Mouse (Mus musculus) heart, adult 18-20 months (tissue): ENCODE measurements around the gene Gm4131. TPM values are rescaled to one million over a fixed set of nuclear protein-coding genes. Genes with fewer than 3 reads are reported as not detected.

ENCODE experiments used
- total RNA-seq, 2 experiments: library from RNA; stranded (reverse); gene quantifications; 2 replicates each; pipeline ENCODE4 v1.2.3; 2021

The Gm4131 gene
- total RNA-seq, 2 experiments from 2014 or later: not detected

Other genes starting within 250 kb of the Gm4131 start
- gene Gucy1b2, start 110.6 kb downstream of the Gm4131 start, total RNA-seq: under 1 TPM in 1 of 2 experiments, not detected in 1; 0.15 TPM
- gene Fam124a, start 11.2 kb downstream of the Gm4131 start, total RNA-seq: 1 to 10 TPM; 3.8 to 3.9 TPM
- gene Serpine3, start 96.7 kb upstream of the Gm4131 start, total RNA-seq: not detected
- gene Ints6, start 194.2 kb upstream of the Gm4131 start, total RNA-seq: 10 to 100 TPM; 17.6 to 21.5 TPM